Comparison of ENCODE assay signal across 13 mouse cellular contexts in the genomic region with DNA sequence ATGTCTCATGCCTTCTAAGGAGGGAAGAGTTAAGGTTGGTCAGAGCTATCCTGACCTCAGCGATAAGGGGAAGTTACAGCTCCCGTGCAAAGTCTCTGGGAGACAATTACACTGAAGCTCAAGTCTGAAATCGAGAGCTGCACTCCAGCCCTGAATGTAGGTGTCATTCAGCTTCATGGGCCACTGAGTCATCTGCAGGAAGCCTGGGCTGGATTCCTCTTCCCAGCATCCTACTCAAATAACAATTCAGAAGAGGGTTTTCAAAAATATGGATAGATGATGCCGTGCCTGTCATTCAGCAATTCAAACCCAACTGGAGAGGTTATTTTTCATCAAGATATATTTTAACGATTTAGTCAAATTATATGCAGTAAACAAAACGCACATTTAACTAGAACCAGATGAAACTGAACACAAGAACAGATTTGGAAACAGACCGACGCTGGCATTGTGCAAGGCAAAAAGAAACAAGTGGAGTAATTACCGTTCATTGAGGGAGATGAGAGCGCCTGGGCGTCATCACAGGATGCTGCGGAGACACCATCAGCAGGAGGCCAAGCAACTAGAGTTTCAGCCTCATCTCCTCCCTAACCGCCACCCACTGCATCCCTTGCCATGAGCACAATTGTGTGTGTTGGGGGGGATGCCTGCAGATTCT. TPM values are rescaled to one million over a fixed set of nuclear protein-coding genes. Genes with fewer than 3 reads are reported as not detected.
DNase-seq lines count a peak whose midpoint lies in the region; ATAC-seq lines count a peak whose summit lies in the region.
"Had no signal": no experiment of that assay in that cellular context is flagged by ENCODE, and none has a peak within 500 bp of the region (broad histone marks: within the 10 kb centered on the region; RNA-seq: fewer than 3 reads in every experiment).

No protein-coding gene starts in this region.

- no peaks in the 10 kb centered on the region for H3K9me3 ChIP-seq in forebrain, embryonic 14.5 days (replicated peaks; ENCODE audit: control insufficient read depth, low read length)
- H3K9me3 ChIP-seq in forebrain, embryonic 10.5 days: no peaks in the 10 kb centered on the region; the same call in 1 of the 2 replicates

- no peak overlapping the region for H3K27ac ChIP-seq in forebrain, embryonic 14.5 days (ENCODE audit: low read depth, low read length)
- H3K27ac ChIP-seq in forebrain, embryonic 10.5 days: no peak overlapping the region

- H3K9ac ChIP-seq in forebrain, embryonic 14.5 days (ENCODE audit: low read length): no peak overlapping the region

- peak; percentile 53 for DNase-seq in forebrain, embryonic 14.5 days (ENCODE audit: low spot score)
- no peak for DNase-seq in forebrain, embryonic 10.5 days (ENCODE audit: extremely low spot score, low spot score)
- peak; percentile 52 for DNase-seq in brain, embryonic 18.5 days (ENCODE audit: low read depth, low spot score)
- DNase-seq in layer of hippocampus, postnatal 36 days: peak; percentile 54 to 62
- peak; percentile 33 for DNase-seq in right cerebral cortex, postnatal 14 days
- no peak for DNase-seq in kidney, postnatal 25 days
- DNase-seq in cerebellum, adult 11 months: no peak
- DNase-seq in urinary bladder, adult 18-20 months (ENCODE audit: low spot score in 2 of 2): no peak
- DNase-seq: cerebellum, adult 9-10 months; lung, adult 18-20 months had no signal

- H3K27me3 ChIP-seq in forebrain, embryonic 14.5 days (replicated peaks; ENCODE audit: control insufficient read depth, insufficient read depth, low read length): no peaks in the 10 kb centered on the region
- H3K27me3 ChIP-seq in forebrain, embryonic 10.5 days (ENCODE audit: poor library complexity, severe bottlenecking): no peaks in the 10 kb centered on the region

- no peak overlapping the region for H3K4me3 ChIP-seq in forebrain, embryonic 14.5 days (ENCODE audit: low read depth, low read length)
- H3K4me3 ChIP-seq in forebrain, embryonic 10.5 days: no peak overlapping the region

- WGBS in forebrain, embryonic 14.5 days: 59% methylated on average over 13 of the region's 13 CpGs
- WGBS in forebrain, embryonic 10.5 days: 68% methylated on average over 13 of the region's 13 CpGs

- no peaks in the 10 kb centered on the region for H3K4me1 ChIP-seq in forebrain, embryonic 14.5 days (ENCODE audit: control insufficient read depth, insufficient read depth, low read length)
- H3K4me1 ChIP-seq in forebrain, embryonic 10.5 days: no peaks in the 10 kb centered on the region

- no peak for ATAC-seq in forebrain, embryonic 14.5 days
- ATAC-seq: hindbrain, embryonic 16.5 days had no signal

- no peak overlapping the region for H3K4me2 ChIP-seq in forebrain, embryonic 14.5 days (ENCODE audit: low read length)

- H3K36me3 ChIP-seq in forebrain, embryonic 14.5 days (ENCODE audit: control insufficient read depth, insufficient read depth, low read length): no peaks in the 10 kb centered on the region
- no peaks in the 10 kb centered on the region for H3K36me3 ChIP-seq in forebrain, embryonic 10.5 days (replicated peaks)

RNA-seq across cellular contexts. Expression of a gene that starts 57.8 kb away (rescaled TPM):
- polyA plus RNA-seq in forebrain, embryonic 14.5 days (2014; fragmentation: Nextera tagmentation; extraction: Ambion mirVana): 1.1 and 1.2 TPM in 2 replicates
- 0.33 and 0.35 TPM in 2 replicates for polyA plus RNA-seq in forebrain, embryonic 10.5 days (2016; fragmentation: Nextera tagmentation; extraction: Ambion mirVana)
- total RNA-seq in layer of hippocampus, postnatal 36 days (2021): 1 to 10 TPM; 1.8 to 2.8 TPM
- total RNA-seq: megakaryocyte, adult 5-6 weeks had no signal
- polyA plus RNA-seq: heart, embryonic 14.5 days had no signal

Comparison
In these comparisons a context has a peak if more than half of its experiments do, and no peak if none do; other contexts are left out.
1. DNase-seq: peak in forebrain, embryonic 14.5 days (single experiment), brain, embryonic 18.5 days (single experiment), layer of hippocampus, postnatal 36 days (2 of 2) and right cerebral cortex, postnatal 14 days (single experiment); none in forebrain, embryonic 10.5 days (single experiment), kidney, postnatal 25 days (0 of 2), cerebellum, adult 11 months (single experiment) and urinary bladder, adult 18-20 months (0 of 2).